Mouse (Mus musculus) layer of hippocampus, adult 2 months (tissue): ENCODE measurements around the gene Rab5a. TPM values are rescaled to one million over a fixed set of nuclear protein-coding genes. Genes with fewer than 3 reads are reported as not detected.
A peak's percentile ranks its signal among the peaks of the same experiment; 100 is the strongest.
"Not testable (repeated sequence)": the region's sequence is repeated elsewhere in the genome, so short reads cannot be mapped to it uniquely, and the experiment has no call there.

ENCODE experiments used
- DNase-seq, 2 experiments: peaks; one replicate each; pipeline ENCODE4 v3.0.0; 2022; ENCODE audit warnings: low spot score in 2 of 2
- H3K27ac ChIP-seq: fragments of 200-600 bp; 2 replicates; pipeline ENCODE4 v1.8.1; 2022
- H3K4me3 ChIP-seq: fragments of 200-600 bp; 2 replicates; pipeline ENCODE4 v1.8.1; 2022; ENCODE audit warnings: mild to moderate bottlenecking
- CTCF ChIP-seq: fragments of 200-600 bp; conservative IDR thresholded peaks from 2 replicates; pipeline ENCODE4 v1.8.1; 2022; ENCODE audit warnings: antibody characterized with exemption, mild to moderate bottlenecking, moderate library complexity
- total RNA-seq, 2 experiments: library from RNA; stranded (reverse); gene quantifications; 2 replicates each; pipeline ENCODE4 v1.2.3; 2021

Rab5a gene
- total RNA-seq, 2 experiments from 2014 or later = 115 to 116 TPM

DNA sequence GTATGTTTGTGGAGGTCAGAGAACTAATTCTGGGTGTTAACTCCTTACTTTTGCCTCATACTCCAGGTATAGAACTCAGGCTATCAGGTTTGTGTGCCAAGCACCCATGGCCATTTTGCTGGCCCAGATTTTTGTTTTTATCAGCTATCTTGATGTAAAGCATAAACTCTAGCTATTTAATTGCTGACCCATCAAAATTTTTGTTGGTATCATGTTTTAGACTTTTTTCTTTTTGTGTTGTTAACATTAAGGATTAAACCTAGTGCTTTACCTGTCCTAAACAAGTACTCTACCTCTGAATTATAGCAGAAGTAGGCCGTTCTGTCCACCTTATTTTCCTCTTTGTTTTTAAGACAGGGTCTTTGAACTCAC lies 10.0 kb downstream of the Rab5a start:
- DNase-seq = no peak
- no peak overlapping the region for H3K27ac ChIP-seq
- H3K4me3 ChIP-seq = no peak overlapping the region
- TF ChIP-seq CTCF = no peak

DNA sequence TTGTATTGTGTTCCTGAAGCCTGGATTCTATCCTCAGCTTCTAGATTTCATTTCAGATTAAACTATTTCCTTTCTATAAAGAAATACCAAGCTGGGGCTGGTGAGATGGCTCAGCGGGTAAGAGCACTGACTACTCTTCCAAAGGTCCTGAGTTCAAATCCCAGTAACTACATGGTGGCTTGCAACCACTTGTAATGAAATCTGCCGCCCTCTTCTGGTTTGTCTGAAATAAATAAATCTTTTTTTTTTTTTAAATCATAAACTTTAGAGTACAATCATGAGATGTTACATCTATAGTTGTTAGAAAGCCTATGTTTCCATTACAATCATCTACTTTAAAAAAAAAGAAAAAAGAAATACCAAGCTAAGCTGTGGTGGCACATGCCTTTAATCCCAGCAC lies 23.9 kb downstream of the Rab5a start:
- H3K4me3 ChIP-seq = no peak overlapping the region
- peak; percentile 24; the same call in 1 of the 2 replicates for TF ChIP-seq CTCF
- H3K27ac ChIP-seq = no peak overlapping the region
- no peak for DNase-seq

DNA sequence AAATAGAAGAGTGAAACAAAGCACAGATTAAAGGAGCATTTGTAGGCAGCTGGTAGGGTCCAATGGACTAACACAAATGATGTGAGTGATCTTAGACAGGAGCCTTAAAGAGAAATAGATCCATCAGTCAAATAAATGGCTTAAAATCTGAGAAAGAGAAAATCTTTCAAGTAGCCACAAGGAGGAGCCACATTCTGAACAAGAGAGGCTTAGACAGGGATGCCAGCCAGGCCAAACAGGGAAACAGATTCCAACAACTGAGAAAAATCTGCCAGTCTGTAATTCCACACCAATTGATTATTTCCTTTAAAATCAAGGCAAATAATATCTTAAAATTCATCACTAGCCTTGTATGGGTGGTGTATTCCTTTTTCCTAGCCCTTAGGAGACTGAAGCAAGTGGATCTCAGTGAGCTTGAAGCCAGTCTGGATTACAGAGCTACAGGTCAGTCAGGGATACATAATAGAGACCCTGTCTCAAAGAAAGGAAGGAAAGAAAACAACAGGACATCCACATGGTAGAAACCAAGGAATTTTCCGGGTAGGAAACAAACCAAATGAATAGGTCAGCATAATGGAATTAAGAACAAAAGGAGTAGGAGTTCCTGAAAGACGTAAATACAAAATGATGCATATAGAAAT lies 33.4 kb downstream of the Rab5a start:
- Histone ChIP-seq H3K27ac (0 out of 2 replicates have a peak overlapping the region, but pooled peaks have one; percentile 40), H3K4me3 (no peak overlapping the region)
- TF ChIP-seq CTCF = peak; percentile 81
- peak; percentile 22 to 47 for DNase-seq

DNA sequence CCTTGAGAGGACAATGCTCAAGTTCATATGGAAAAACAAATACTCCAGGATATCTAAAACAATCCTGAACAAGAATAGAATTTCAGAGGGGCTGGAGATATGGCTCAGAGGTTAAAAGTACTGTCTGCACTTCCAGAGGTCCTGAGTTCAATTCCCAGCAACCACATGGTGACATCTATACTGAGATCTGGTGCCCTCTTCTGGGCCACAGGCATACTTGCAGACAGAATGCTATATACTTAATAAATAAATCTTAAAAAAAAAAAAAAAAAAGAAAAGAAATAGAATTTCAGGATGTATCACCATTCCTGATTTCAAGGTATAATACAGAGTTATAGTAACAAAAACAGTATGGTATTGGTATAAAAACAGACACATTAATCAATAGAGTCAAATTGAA lies 40.3 kb downstream of the Rab5a start:
- DNase-seq = no peak
- Histone ChIP-seq H3K27ac (no peak overlapping the region), H3K4me3 (no peak overlapping the region)
- TF ChIP-seq CTCF = peak; percentile 43

DNA sequence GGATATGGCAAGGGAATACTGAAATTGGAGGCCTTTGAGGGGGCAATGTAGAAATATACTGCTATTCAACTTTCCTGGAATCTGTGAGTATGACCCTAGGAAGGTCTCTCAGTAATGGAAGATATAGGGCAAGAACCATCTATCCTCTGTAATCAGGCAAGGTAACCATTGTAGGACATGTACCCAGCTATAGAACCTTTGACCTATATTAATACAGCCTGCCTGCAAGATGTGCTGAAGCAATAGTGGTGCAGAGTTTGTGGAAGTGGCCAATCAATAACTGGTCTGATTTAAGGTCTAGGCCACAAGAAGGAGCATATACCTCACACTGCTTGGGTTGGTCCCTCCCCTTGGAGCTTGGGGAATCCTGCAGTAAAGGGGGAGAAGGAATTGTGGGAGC lies 41.5 kb downstream of the Rab5a start:
- no peak for TF ChIP-seq CTCF
- no peak overlapping the region for H3K27ac ChIP-seq
- H3K4me3 ChIP-seq = no peak overlapping the region
- no peak for DNase-seq

DNA sequence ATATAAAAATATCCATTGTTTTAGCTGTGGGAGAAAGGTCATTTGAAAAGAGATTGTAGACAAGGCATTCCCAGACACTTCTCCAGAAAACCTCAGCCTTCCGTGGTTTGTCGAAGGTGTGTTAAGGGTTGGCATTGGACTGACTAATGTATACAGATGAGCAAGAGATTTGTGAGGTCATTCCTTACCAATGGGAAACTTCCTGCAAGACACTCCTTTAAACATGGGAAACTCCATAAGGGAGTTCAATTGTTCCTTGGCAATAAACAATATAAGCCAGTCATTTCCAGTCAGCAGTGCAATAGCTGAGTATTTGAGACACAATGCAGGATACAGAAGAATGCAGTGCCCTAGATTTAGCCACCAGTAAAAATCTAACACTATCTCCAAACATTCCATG lies 49.0 kb downstream of the Rab5a start:
- no peak overlapping the region for H3K27ac ChIP-seq
- no peak for TF ChIP-seq CTCF
- H3K4me3 ChIP-seq = no peak overlapping the region
- DNase-seq = no peak

DNA sequence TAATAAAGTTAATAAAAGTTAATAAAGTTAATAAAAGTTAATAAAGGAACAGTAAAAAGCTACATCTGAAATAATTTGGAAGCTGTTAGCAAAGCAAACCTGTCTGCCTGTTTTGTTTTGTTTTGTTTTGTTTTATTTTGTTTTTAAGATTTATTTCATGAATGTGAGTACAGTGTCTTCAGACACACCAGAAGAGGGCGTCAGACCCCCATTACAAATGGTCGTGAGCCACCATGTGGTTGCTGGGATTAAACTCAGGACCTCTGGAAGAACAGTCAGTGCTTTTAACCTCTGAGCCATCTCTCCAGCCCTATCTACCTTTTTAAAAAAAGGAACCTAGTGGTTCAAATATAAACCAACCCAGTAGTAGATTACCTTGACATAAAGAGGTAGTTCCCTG lies 52.1 kb downstream of the Rab5a start:
- peak; percentile 57 for TF ChIP-seq CTCF

DNA sequence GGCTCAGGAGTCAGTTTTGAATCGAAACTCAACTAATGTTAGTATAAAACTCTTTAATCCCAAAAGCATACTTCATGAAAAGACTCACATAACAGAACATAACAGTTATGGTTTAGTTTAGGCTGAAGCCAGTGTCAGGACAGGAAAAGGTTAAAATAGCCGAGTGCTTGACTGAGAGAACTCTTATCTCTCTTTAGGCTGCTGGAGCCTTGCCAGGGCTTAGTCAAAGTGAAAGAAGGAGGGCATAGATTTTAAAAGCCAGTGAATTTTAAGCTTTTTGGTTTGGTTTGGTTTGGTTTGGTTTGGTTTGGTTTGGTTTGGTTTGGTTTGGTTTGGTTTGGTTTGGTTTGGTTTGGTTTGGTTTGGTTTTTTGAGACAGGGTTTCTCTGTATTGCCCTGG lies 53.4 kb downstream of the Rab5a start:
- Histone ChIP-seq H3K4me3 (no peak overlapping the region), H3K27ac (no peak overlapping the region)
- DNase-seq = no peak
- TF ChIP-seq CTCF = no peak

More for the DNA sequence above, 52.1 kb downstream of the Rab5a start:
- no peak overlapping the region for H3K27ac ChIP-seq
- no peak for DNase-seq
- H3K4me3 ChIP-seq = no peak overlapping the region

DNA sequence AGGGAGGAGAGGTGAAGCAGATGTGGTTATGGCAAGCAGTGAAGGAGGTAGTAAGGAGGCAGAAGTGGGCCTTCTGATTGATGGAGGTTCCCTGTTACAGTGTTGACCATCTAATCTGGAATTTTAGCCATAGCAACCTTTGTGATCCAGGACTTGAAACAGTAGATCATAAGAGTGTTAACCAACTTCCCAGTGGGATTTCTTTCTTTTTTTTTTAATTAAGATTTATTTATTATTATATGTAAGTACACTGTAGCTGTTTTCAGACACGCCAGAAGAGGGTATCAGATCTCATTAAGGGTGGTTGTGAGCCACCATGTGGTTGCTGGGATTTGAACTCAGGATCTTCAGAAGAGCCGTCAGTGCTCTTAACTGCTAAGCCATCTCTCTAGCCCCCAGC lies 60.3 kb downstream of the Rab5a start, which contains the start of gene Pp2d1:
Gene Pp2d1 (minus strand): TSS at position 101 of the 400 bp plus-strand sequence.
- not testable (repeated sequence) for H3K4me3 ChIP-seq, H3K27ac ChIP-seq, DNase-seq

DNA sequence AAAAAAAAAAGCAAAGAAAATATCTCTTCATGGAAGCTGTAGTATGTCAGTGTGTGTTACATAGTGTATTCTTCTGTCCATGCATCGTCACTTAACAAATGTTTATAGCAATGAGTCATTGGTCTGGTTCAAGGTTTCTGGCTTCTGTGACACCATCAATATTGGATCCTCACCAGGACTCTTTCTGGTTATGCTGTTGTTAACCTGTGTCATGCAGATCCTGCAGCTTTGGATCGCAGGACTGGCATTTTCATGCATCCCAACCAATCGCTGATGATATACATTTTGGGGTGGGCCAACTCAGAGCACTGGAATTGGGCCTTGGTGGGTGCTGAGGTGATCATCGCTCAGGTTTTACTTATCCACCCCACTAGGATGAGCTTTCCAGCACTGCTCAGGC lies 63.5 kb downstream of the Rab5a start:
- Histone ChIP-seq H3K27ac (peak overlapping the region; percentile 46; the same call in 1 of the 2 replicates), H3K4me3 (no peak overlapping the region)
- no peak for DNase-seq
- TF ChIP-seq CTCF = no peak

DNA sequence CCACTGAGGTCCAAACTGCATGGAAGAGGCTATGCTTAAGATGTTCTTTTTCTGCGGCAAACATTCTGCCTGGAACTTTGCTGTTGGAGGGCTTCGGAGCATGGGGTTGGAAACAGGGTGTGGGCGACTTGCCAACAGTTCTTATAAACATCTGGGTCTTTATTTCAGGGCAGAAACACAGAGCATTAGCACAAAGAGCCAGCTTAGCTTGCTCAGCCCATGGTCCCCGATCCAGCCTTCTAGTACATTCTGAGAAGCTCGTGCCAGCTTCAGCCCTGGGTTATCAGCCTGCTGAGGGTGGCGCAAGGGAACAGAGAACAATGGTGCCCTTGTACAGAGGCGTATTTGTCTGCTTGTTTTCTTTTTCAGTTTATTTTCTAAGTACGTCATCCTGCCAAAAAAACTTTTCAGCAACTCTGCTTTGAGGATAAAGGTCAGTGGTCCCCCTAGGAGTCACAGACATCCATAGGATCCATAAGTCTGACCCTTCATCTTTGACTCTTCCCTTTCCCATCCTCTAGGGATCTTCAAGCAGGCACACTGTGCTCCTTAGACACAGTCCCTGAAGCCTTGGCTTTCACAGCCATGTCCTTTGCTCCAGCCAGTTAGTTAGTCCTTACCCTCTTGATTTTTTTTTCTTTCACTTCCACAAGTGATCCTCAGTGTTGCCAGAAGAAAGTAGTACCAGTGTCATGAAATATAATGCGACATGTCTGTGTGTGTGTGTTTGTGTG lies 64.7 kb downstream of the Rab5a start:
- DNase-seq = peak; percentile 30 to 43
- Histone ChIP-seq H3K4me3 (no peak overlapping the region), H3K27ac (peak overlapping the region; percentile 72)
- no peak for TF ChIP-seq CTCF

DNA sequence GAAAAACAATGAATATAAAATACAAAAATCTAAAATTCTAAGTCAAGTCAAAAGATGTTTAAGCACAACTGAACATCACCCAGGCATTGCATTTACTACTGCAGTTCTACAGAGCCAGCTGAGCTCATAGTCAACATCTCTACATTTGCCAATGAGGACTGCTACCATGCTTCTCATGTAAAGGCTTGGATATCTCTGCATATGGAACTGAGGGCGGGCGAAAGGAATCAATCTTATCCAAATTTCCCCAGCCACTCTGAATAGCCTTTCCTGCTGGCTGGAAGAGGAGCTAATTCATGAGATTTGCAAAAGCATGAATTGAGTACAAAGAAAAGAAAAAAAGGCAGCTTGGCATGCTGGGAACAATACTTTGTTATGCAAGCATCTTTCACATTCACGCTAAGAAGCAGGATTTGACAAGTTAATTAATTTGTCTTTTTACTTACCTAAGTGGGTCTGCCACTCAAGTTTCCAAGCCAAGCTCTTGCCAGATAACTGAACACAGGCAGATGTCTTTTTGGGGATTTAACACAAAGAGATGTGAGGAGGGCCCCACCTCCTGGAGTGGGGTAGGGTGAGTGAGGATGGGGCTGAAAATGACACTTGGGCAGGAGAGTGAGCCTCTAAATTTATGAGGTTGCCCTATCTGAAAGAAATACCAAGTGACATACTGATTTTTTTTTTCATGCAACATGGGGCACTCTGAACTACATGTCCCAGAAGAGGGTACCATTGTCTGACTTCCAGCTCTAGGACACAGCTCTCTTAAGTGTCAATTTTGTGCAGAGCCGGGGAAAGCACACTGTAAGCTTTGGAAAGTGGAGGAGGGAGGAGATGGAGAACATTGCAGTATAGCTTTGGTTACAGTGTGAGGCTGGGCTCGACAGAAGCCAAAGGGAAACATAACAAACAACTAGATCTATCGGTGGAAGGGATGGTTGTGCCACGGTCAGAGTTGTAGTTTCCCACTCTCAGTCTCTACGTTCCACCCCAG lies 72.6 kb downstream of the Rab5a start:
- DNase-seq = no peak
- no peak overlapping the region for H3K27ac ChIP-seq
- no peak for TF ChIP-seq CTCF

DNA sequence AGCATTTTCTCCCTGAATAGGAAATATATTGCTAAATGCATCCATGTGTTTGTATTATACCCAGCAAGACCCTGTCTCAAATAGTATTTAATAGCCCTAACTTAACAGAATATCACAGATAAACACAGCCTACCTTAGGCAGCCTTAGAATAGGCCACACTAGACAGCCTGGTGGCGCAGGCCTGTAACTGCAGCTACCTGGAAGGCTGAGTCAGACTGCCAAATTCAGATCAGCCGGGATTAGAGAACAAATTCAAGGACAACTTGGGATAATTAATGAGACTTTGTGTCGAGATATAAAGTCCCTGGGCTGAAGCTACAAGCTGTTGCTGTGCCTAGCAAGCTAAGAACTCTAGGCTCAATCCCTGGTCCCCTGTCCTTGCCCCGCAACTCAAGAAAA lies 75.1 kb downstream of the Rab5a start:
- Histone ChIP-seq H3K27ac (no peak overlapping the region), H3K4me3 (no peak overlapping the region)
- no peak for DNase-seq
- TF ChIP-seq CTCF = peak; percentile 73

More for the DNA sequence above, 72.6 kb downstream of the Rab5a start:
- H3K4me3 ChIP-seq = no peak overlapping the region
